ENCODE assay signal across 17 mouse cellular contexts in genomic region chr15:6733076-6733475, GRCm38 (mm10). TPM values are rescaled to one million over a fixed set of nuclear protein-coding genes. Genes with fewer than 3 reads are reported as not detected.
DNase-seq lines count a peak whose midpoint lies in the region; ATAC-seq lines count a peak whose summit lies in the region.
"Had no signal": no experiment of that assay in that cellular context is flagged by ENCODE, and none has a peak within 500 bp of the region (broad histone marks: within the 10 kb centered on the region; RNA-seq: fewer than 3 reads in every experiment).

No protein-coding gene starts in this region.

- H3K9me3 ChIP-seq in kidney, embryonic 14.5 days (ENCODE audit: control insufficient read depth, low read length): no peaks in the 10 kb centered on the region
- H3K9me3 ChIP-seq: forebrain, embryonic 15.5 days; heart, embryonic 15.5 days; limb, embryonic 10.5 days had no signal

- no peaks in the 10 kb centered on the region for H3K27me3 ChIP-seq in kidney, embryonic 14.5 days (ENCODE audit: control insufficient read depth, insufficient read depth, low read length)
- H3K27me3 ChIP-seq: forebrain, embryonic 15.5 days; heart, embryonic 15.5 days had no signal

- H3K4me1 ChIP-seq in kidney, embryonic 14.5 days (ENCODE audit: control insufficient read depth, insufficient read depth, low read length): no peaks in the 10 kb centered on the region; the same call in 1 of the 2 replicates
- H3K4me1 ChIP-seq: forebrain, embryonic 15.5 days had no signal

- no peak overlapping the region for H3K27ac ChIP-seq in kidney, embryonic 14.5 days (ENCODE audit: low read depth, low read length)
- H3K27ac ChIP-seq: forebrain, embryonic 15.5 days; heart, embryonic 15.5 days; kidney, postnatal 0 days; layer of hippocampus, adult 2 months; limb, embryonic 10.5 days; liver, embryonic 14.5 days; macrophage had no signal

- peak; percentile 83 for ATAC-seq in granulocyte monocyte progenitor cell, adult 5-6 weeks (replicated peaks; ENCODE audit: poor library complexity, severe bottlenecking)
- ATAC-seq in kidney, embryonic 14.5 days (ENCODE audit: low FRiP score, low TSS enrichment): no peak
- ATAC-seq: forebrain, embryonic 15.5 days had no signal

- DNase-seq in adrenal gland, adult (ENCODE audit: inconsistent age in 2 of 2, low spot score in 1 of 2): peak; percentile 19 to 87
- DNase-seq in adrenal gland, postnatal 4 days (ENCODE audit: low spot score in 2 of 2): no peak
- DNase-seq in lung, postnatal 25 days (ENCODE audit: low spot score): peak; percentile 25
- DNase-seq in lung, postnatal 10 days: no peak
- peak; percentile 26 for DNase-seq in T-cell, adult 2 months (ENCODE audit: low spot score)
- DNase-seq in cerebellum, adult 18-20 months: no peak
- DNase-seq: cerebellum, adult 8-10 months; midbrain, embryonic 14.5 days had no signal

- 0 out of 2 replicates have a peak, but pooled peaks cover 3% of the 10 kb centered on the region for H3K36me3 ChIP-seq in kidney, embryonic 14.5 days (ENCODE audit: control insufficient read depth, insufficient read depth, low read length)
- H3K36me3 ChIP-seq: forebrain, embryonic 15.5 days; heart, embryonic 15.5 days; limb, embryonic 10.5 days had no signal

- H3K9ac ChIP-seq in kidney, embryonic 14.5 days (ENCODE audit: low read depth, low read length): no peak overlapping the region
- H3K9ac ChIP-seq: forebrain, embryonic 15.5 days; heart, embryonic 15.5 days; liver, embryonic 14.5 days had no signal

- 50% methylated on average over 5 of the region's 5 CpGs for WGBS in kidney, embryonic 14.5 days

- H3K4me2 ChIP-seq in kidney, embryonic 14.5 days (replicated peaks; ENCODE audit: low read depth, low read length): no peak overlapping the region
- H3K4me2 ChIP-seq: forebrain, embryonic 15.5 days; heart, embryonic 15.5 days had no signal

- no peak overlapping the region for H3K4me3 ChIP-seq in kidney, embryonic 14.5 days (ENCODE audit: low read length)
- H3K4me3 ChIP-seq: forebrain, embryonic 15.5 days; heart, embryonic 15.5 days; layer of hippocampus, adult 2 months; limb, embryonic 10.5 days had no signal

RNA-seq across cellular contexts. Expression of gene Rictor, which starts 24.9 kb away (rescaled TPM):
- 10 to 100 TPM; 34.3 to 36.0 TPM for total RNA-seq in adrenal gland, postnatal 4 days (2021)
- 19.4 and 25.6 TPM in 2 replicates for total RNA-seq in granulocyte monocyte progenitor cell, adult 5-6 weeks (2014; fragmentation: Nextera tagmentation)
- 25.7 and 30.9 TPM in 2 replicates for total RNA-seq in granulocyte monocyte progenitor cell, adult 5-6 weeks (2017)
- 31.3 and 46.1 TPM in 2 replicates for polyA plus RNA-seq in kidney, embryonic 14.5 days (2014; fragmentation: Nextera tagmentation; extraction: Ambion mirVana)

Comparison
In these comparisons a context has a peak if more than half of its experiments do, and no peak if none do; other contexts are left out.
1. DNase-seq: peak in adrenal gland, adult (2 of 2), lung, postnatal 25 days (single experiment) and T-cell, adult 2 months (single experiment); none in adrenal gland, postnatal 4 days (0 of 2), lung, postnatal 10 days (single experiment) and cerebellum, adult 18-20 months (0 of 2).